Comparison of ENCODE assay signal across 23 mouse cellular contexts in the genomic region with DNA sequence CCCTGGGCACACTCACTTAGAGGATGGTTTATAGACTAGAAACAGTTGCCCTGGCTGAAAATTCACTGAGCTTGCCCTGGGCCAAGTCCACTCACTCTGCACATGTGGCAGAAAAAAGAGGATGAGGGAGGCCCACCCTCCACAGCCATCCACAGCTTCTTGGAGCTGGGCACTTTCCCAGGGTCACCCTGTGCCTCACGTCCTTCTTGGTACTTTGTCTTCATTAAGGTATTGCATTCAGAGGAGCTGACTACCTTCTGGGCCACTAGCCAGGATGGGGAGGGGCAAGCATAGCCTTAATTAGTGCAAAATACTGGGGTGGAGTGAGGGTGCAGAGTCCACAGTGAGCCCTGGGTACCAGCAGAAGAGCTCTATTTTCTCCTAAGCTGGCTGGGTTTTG. TPM values are rescaled to one million over a fixed set of nuclear protein-coding genes. Genes with fewer than 3 reads are reported as not detected.
DNase-seq lines count a peak whose midpoint lies in the region; ATAC-seq and TF ChIP-seq lines count a peak whose summit lies in the region.
"Had no signal": no experiment of that assay in that cellular context is flagged by ENCODE, and none has a peak within 500 bp of the region (broad histone marks: within the 10 kb centered on the region; RNA-seq: fewer than 3 reads in every experiment).

No protein-coding gene starts in this region.

- no peak for DNase-seq in hindbrain, embryonic 14.5 days (ENCODE audit: low spot score)
- DNase-seq in ovary, postnatal 36 days (ENCODE audit: low spot score) = peak; percentile 26
- DNase-seq in ovary, postnatal 14 days (ENCODE audit: low spot score) = no peak
- no peak for DNase-seq in kidney, postnatal 0 days (ENCODE audit: low spot score)
- DNase-seq in stomach, postnatal 0 days (ENCODE audit: low spot score) = peak; percentile 37
- DNase-seq in lung, postnatal 0 days (ENCODE audit: low spot score) = no peak
- DNase-seq in retina, embryonic 14.5 days (ENCODE audit: low spot score) = no peak
- DNase-seq: adrenal gland, adult 8-10 months; cerebellum, postnatal 10 days; embryo, embryonic 11 days; gastrocnemius, postnatal 14 days; lung, postnatal 36 days; thymus, postnatal 14 days had no signal

- no peak for TF ChIP-seq EP300 in stomach, postnatal 0 days (optimal IDR thresholded peaks at IDR 0.05)
- TF ChIP-seq EP300 in lung, postnatal 0 days (IDR thresholded peaks at IDR 0.05) = no peak

- peaks cover 5% of the 10 kb centered on the region for H3K36me3 ChIP-seq in hindbrain, embryonic 13.5 days
- H3K36me3 ChIP-seq in hindbrain, embryonic 14.5 days (replicated peaks; ENCODE audit: control insufficient read depth, insufficient read depth) = no peaks in the 10 kb centered on the region
- H3K36me3 ChIP-seq in kidney, postnatal 0 days (ENCODE audit: insufficient read depth, low read length) = no peaks in the 10 kb centered on the region
- no peaks in the 10 kb centered on the region for H3K36me3 ChIP-seq in stomach, postnatal 0 days (ENCODE audit: control insufficient read depth, insufficient read depth, low read length)
- no peaks in the 10 kb centered on the region for H3K36me3 ChIP-seq in lung, postnatal 0 days (ENCODE audit: insufficient read depth, low read length)
- H3K36me3 ChIP-seq: forebrain, embryonic 15.5 days; heart, embryonic 15.5 days; midbrain, embryonic 12.5 days; neural tube, embryonic 12.5 days had no signal

- no peak overlapping the region for H3K9ac ChIP-seq in hindbrain, embryonic 13.5 days
- no peak overlapping the region for H3K9ac ChIP-seq in hindbrain, embryonic 14.5 days
- no peak overlapping the region for H3K9ac ChIP-seq in kidney, postnatal 0 days (ENCODE audit: low read depth, low read length)
- no peak overlapping the region for H3K9ac ChIP-seq in stomach, postnatal 0 days (ENCODE audit: low read length)
- H3K9ac ChIP-seq in lung, postnatal 0 days (replicated peaks; ENCODE audit: low read depth) = no peak overlapping the region
- H3K9ac ChIP-seq: forebrain, embryonic 15.5 days; heart, embryonic 15.5 days; limb, embryonic 15.5 days; midbrain, embryonic 12.5 days; neural tube, embryonic 12.5 days had no signal

- no peaks in the 10 kb centered on the region; the same call in 1 of the 2 replicates for H3K9me3 ChIP-seq in hindbrain, embryonic 13.5 days
- H3K9me3 ChIP-seq in hindbrain, embryonic 14.5 days (ENCODE audit: control insufficient read depth, low read length) = no peaks in the 10 kb centered on the region
- no peaks in the 10 kb centered on the region for H3K9me3 ChIP-seq in kidney, postnatal 0 days (replicated peaks; ENCODE audit: low read length)
- no peaks in the 10 kb centered on the region for H3K9me3 ChIP-seq in stomach, postnatal 0 days (ENCODE audit: control insufficient read depth, low read length)
- no peaks in the 10 kb centered on the region for H3K9me3 ChIP-seq in lung, postnatal 0 days (ENCODE audit: low read length)
- H3K9me3 ChIP-seq: forebrain, embryonic 15.5 days; heart, embryonic 15.5 days; limb, embryonic 15.5 days; midbrain, embryonic 12.5 days; neural tube, embryonic 12.5 days had no signal

- no peak overlapping the region for H3K4me3 ChIP-seq in hindbrain, embryonic 13.5 days
- no peak overlapping the region for H3K4me3 ChIP-seq in hindbrain, embryonic 14.5 days (replicated peaks; ENCODE audit: low read length)
- H3K4me3 ChIP-seq in kidney, postnatal 0 days (replicated peaks; ENCODE audit: low read depth, low read length) = no peak overlapping the region
- H3K4me3 ChIP-seq in stomach, postnatal 0 days (ENCODE audit: low read depth, low read length) = no peak overlapping the region
- no peak overlapping the region for H3K4me3 ChIP-seq in lung, postnatal 0 days (ENCODE audit: low read depth, low read length)
- H3K4me3 ChIP-seq: forebrain, embryonic 15.5 days; heart, embryonic 15.5 days; limb, embryonic 15.5 days; midbrain, embryonic 12.5 days; neural tube, embryonic 12.5 days had no signal

- TF ChIP-seq CTCF in kidney, postnatal 0 days (IDR thresholded peaks at IDR 0.05; ENCODE audit: low read depth) = no peak
- no peak for TF ChIP-seq CTCF in stomach, postnatal 0 days (IDR thresholded peaks at IDR 0.05; ENCODE audit: low read depth)
- TF ChIP-seq CTCF in lung, postnatal 0 days (IDR thresholded peaks at IDR 0.05) = no peak

- H3K27ac ChIP-seq in hindbrain, embryonic 13.5 days = no peak overlapping the region
- no peak overlapping the region for H3K27ac ChIP-seq in hindbrain, embryonic 14.5 days
- H3K27ac ChIP-seq in kidney, postnatal 0 days = peak overlapping the region; percentile 51; the same call in 1 of the 2 replicates
- H3K27ac ChIP-seq in stomach, postnatal 0 days (replicated peaks) = no peak overlapping the region
- H3K27ac ChIP-seq in lung, postnatal 0 days (ENCODE audit: low read length) = no peak overlapping the region
- H3K27ac ChIP-seq: forebrain, embryonic 15.5 days; heart, embryonic 15.5 days; limb, embryonic 15.5 days; midbrain, embryonic 12.5 days; neural tube, embryonic 12.5 days had no signal

- H3K27me3 ChIP-seq in hindbrain, embryonic 13.5 days = no peaks in the 10 kb centered on the region
- H3K27me3 ChIP-seq in hindbrain, embryonic 14.5 days (ENCODE audit: control insufficient read depth, insufficient read depth, low read length) = no peaks in the 10 kb centered on the region
- H3K27me3 ChIP-seq in kidney, postnatal 0 days (ENCODE audit: insufficient read depth, low read length) = no peaks in the 10 kb centered on the region
- H3K27me3 ChIP-seq in stomach, postnatal 0 days (ENCODE audit: control insufficient read depth, insufficient read depth, low read length) = no peaks in the 10 kb centered on the region
- no peaks in the 10 kb centered on the region for H3K27me3 ChIP-seq in lung, postnatal 0 days (replicated peaks; ENCODE audit: insufficient read depth, low read length)
- H3K27me3 ChIP-seq: forebrain, embryonic 15.5 days; heart, embryonic 15.5 days; limb, embryonic 15.5 days; neural tube, embryonic 12.5 days; Patski had no signal

- no peak overlapping the region for H3K4me2 ChIP-seq in hindbrain, embryonic 13.5 days
- H3K4me2 ChIP-seq in hindbrain, embryonic 14.5 days (replicated peaks) = no peak overlapping the region
- H3K4me2 ChIP-seq in kidney, postnatal 0 days (ENCODE audit: low read length) = no peak overlapping the region
- no peak overlapping the region for H3K4me2 ChIP-seq in stomach, postnatal 0 days (replicated peaks; ENCODE audit: low read depth)
- no peak overlapping the region for H3K4me2 ChIP-seq in lung, postnatal 0 days (replicated peaks; ENCODE audit: low read depth, low read length)
- H3K4me2 ChIP-seq: forebrain, embryonic 15.5 days; heart, embryonic 15.5 days; limb, embryonic 15.5 days; midbrain, embryonic 12.5 days; neural tube, embryonic 12.5 days had no signal

- ATAC-seq in hindbrain, embryonic 13.5 days (ENCODE audit: low FRiP score) = 0 out of 2 replicates have a peak, but pooled peaks have one; percentile 24
- ATAC-seq in hindbrain, embryonic 14.5 days (ENCODE audit: low FRiP score) = no peak
- ATAC-seq in kidney, postnatal 0 days (replicated peaks; ENCODE audit: low FRiP score, low read depth) = peak; percentile 78
- peak; percentile 18; the same call in 1 of the 2 replicates for ATAC-seq in stomach, postnatal 0 days (ENCODE audit: low FRiP score, low TSS enrichment)
- no peak for ATAC-seq in lung, postnatal 0 days
- ATAC-seq: CD4-positive, CD25-positive, alpha-beta regulatory T cell, adult 4 months; forebrain, embryonic 15.5 days; inflammation-experienced regulatory T-cells, adult 6 months; Patski had no signal

- 53% methylated on average over 1 of the region's 1 CpGs for WGBS in hindbrain, embryonic 13.5 days
- WGBS in hindbrain, embryonic 14.5 days = 56% methylated on average over 1 of the region's 1 CpGs
- 35% methylated on average over 1 of the region's 1 CpGs for WGBS in kidney, postnatal 0 days
- 43% methylated on average over 1 of the region's 1 CpGs for WGBS in stomach, postnatal 0 days
- WGBS in lung, postnatal 0 days = 22% methylated on average over 1 of the region's 1 CpGs

- no peaks in the 10 kb centered on the region for H3K4me1 ChIP-seq in hindbrain, embryonic 13.5 days (replicated peaks)
- no peaks in the 10 kb centered on the region for H3K4me1 ChIP-seq in hindbrain, embryonic 14.5 days (replicated peaks; ENCODE audit: control insufficient read depth, insufficient read depth, low read length)
- H3K4me1 ChIP-seq in kidney, postnatal 0 days (replicated peaks; ENCODE audit: insufficient read depth, low read length) = no peaks in the 10 kb centered on the region
- H3K4me1 ChIP-seq in stomach, postnatal 0 days (replicated peaks; ENCODE audit: control insufficient read depth, insufficient read depth) = 0 out of 2 replicates have a peak, but pooled peaks cover 2% of the 10 kb centered on the region
- no peaks in the 10 kb centered on the region for H3K4me1 ChIP-seq in lung, postnatal 0 days (ENCODE audit: insufficient read depth, low read depth, low read length)
- H3K4me1 ChIP-seq: forebrain, embryonic 15.5 days; midbrain, embryonic 12.5 days; neural tube, embryonic 12.5 days had no signal

RNA-seq across cellular contexts. Expression of a gene that starts 2.4 kb away (rescaled TPM):
- not detected in 2 replicates for polyA plus RNA-seq in hindbrain, embryonic 13.5 days (2015; fragmentation: Nextera tagmentation; extraction: Ambion mirVana)
- not detected in 2 replicates for polyA plus RNA-seq in hindbrain, embryonic 14.5 days (2014; fragmentation: Nextera tagmentation; extraction: Ambion mirVana)
- 3.9 and 6.2 TPM in 2 replicates for polyA plus RNA-seq in kidney, postnatal 0 days (2015; fragmentation: Nextera tagmentation; extraction: Ambion mirVana)
- polyA plus RNA-seq in stomach, postnatal 0 days (2015; fragmentation: Nextera tagmentation; extraction: Ambion mirVana) = 24.4 and 45.2 TPM in 2 replicates
- polyA plus RNA-seq in lung, postnatal 0 days (2015; fragmentation: Nextera tagmentation; extraction: Ambion mirVana) = not detected in 2 replicates
- polyA plus RNA-seq: CD4-positive, CD25-positive, alpha-beta regulatory T cell, adult 4 months; forebrain, embryonic 15.5 days; inflammation-experienced regulatory T-cells, adult 6 months; limb, embryonic 15.5 days; midbrain, embryonic 12.5 days; neural tube, embryonic 12.5 days; Patski had no signal

RNA-seq across cellular contexts. Expression of a gene that starts 6.7 kb away (rescaled TPM):
- 27.9 and 30.4 TPM in 2 replicates for polyA plus RNA-seq in hindbrain, embryonic 13.5 days (2015; fragmentation: Nextera tagmentation; extraction: Ambion mirVana)
- polyA plus RNA-seq in hindbrain, embryonic 14.5 days (2014; fragmentation: Nextera tagmentation; extraction: Ambion mirVana) = 40.0 and 42.0 TPM in 2 replicates
- 86.8 and 88.4 TPM in 2 replicates for polyA plus RNA-seq in kidney, postnatal 0 days (2015; fragmentation: Nextera tagmentation; extraction: Ambion mirVana)
- 41.2 and 44.5 TPM in 2 replicates for polyA plus RNA-seq in stomach, postnatal 0 days (2015; fragmentation: Nextera tagmentation; extraction: Ambion mirVana)
- 18.8 and 19.0 TPM in 2 replicates for polyA plus RNA-seq in lung, postnatal 0 days (2015; fragmentation: Nextera tagmentation; extraction: Ambion mirVana)

RNA-seq across cellular contexts. Expression of a gene that starts 13.2 kb away (rescaled TPM):
- 104 and 105 TPM in 2 replicates for polyA plus RNA-seq in hindbrain, embryonic 13.5 days (2015; fragmentation: Nextera tagmentation; extraction: Ambion mirVana)
- 257 and 303 TPM in 2 replicates for polyA plus RNA-seq in hindbrain, embryonic 14.5 days (2014; fragmentation: Nextera tagmentation; extraction: Ambion mirVana)
- 0.89 and 1.1 TPM in 2 replicates for polyA plus RNA-seq in kidney, postnatal 0 days (2015; fragmentation: Nextera tagmentation; extraction: Ambion mirVana)
- 4.5 and 5.6 TPM in 2 replicates for polyA plus RNA-seq in stomach, postnatal 0 days (2015; fragmentation: Nextera tagmentation; extraction: Ambion mirVana)
- 0.29 TPM in 2 replicates for polyA plus RNA-seq in lung, postnatal 0 days (2015; fragmentation: Nextera tagmentation; extraction: Ambion mirVana)
- polyA plus RNA-seq: CD4-positive, CD25-positive, alpha-beta regulatory T cell, adult 4 months; inflammation-experienced regulatory T-cells, adult 6 months; liver, embryonic 16.5 days; Patski had no signal

RNA-seq across cellular contexts. Expression of a gene that starts 20.0 kb away (rescaled TPM):
- 10.0 and 11.8 TPM in 2 replicates for polyA plus RNA-seq in hindbrain, embryonic 13.5 days (2015; fragmentation: Nextera tagmentation; extraction: Ambion mirVana)
- polyA plus RNA-seq in hindbrain, embryonic 14.5 days (2014; fragmentation: Nextera tagmentation; extraction: Ambion mirVana) = 9.2 and 10.7 TPM in 2 replicates
- polyA plus RNA-seq in kidney, postnatal 0 days (2015; fragmentation: Nextera tagmentation; extraction: Ambion mirVana) = 21.0 and 22.9 TPM in 2 replicates
- 27.7 and 27.8 TPM in 2 replicates for polyA plus RNA-seq in stomach, postnatal 0 days (2015; fragmentation: Nextera tagmentation; extraction: Ambion mirVana)
- polyA plus RNA-seq in lung, postnatal 0 days (2015; fragmentation: Nextera tagmentation; extraction: Ambion mirVana) = 16.1 and 17.3 TPM in 2 replicates

RNA-seq across cellular contexts. Expression of a gene that starts 20.7 kb away (rescaled TPM):
- 123 and 125 TPM in 2 replicates for polyA plus RNA-seq in hindbrain, embryonic 13.5 days (2015; fragmentation: Nextera tagmentation; extraction: Ambion mirVana)
- 123 and 127 TPM in 2 replicates for polyA plus RNA-seq in hindbrain, embryonic 14.5 days (2014; fragmentation: Nextera tagmentation; extraction: Ambion mirVana)
- 236 and 241 TPM in 2 replicates for polyA plus RNA-seq in kidney, postnatal 0 days (2015; fragmentation: Nextera tagmentation; extraction: Ambion mirVana)
- 139 and 143 TPM in 2 replicates for polyA plus RNA-seq in stomach, postnatal 0 days (2015; fragmentation: Nextera tagmentation; extraction: Ambion mirVana)
- 129 and 133 TPM in 2 replicates for polyA plus RNA-seq in lung, postnatal 0 days (2015; fragmentation: Nextera tagmentation; extraction: Ambion mirVana)

Comparison
In these comparisons a context has a peak if more than half of its experiments do, and no peak if none do; other contexts are left out.
1. ATAC-seq: peak in hindbrain, embryonic 13.5 days (single experiment), kidney, postnatal 0 days (single experiment) and stomach, postnatal 0 days (single experiment); none in hindbrain, embryonic 14.5 days (single experiment) and lung, postnatal 0 days (single experiment).
2. DNase-seq: peak in ovary, postnatal 36 days (single experiment) and stomach, postnatal 0 days (single experiment); none in hindbrain, embryonic 14.5 days (single experiment), ovary, postnatal 14 days (single experiment), kidney, postnatal 0 days (single experiment), lung, postnatal 0 days (single experiment) and retina, embryonic 14.5 days (single experiment).
3. RNA of a gene that starts 13.2 kb away (polyA plus RNA-seq): 257 to 303 TPM in hindbrain, embryonic 14.5 days and 104 to 105 TPM in hindbrain, embryonic 13.5 days; 4.5 to 5.6 TPM in stomach, postnatal 0 days, 0.89 to 1.1 TPM in kidney, postnatal 0 days and 0.29 TPM in lung, postnatal 0 days; every median in the first group is over 10 times any median in the second.